Mouse (Mus musculus) frontal cortex, postnatal 36 days (tissue): ENCODE measurements around the gene Dnah17.
A peak's percentile ranks its signal among the peaks of the same experiment; 100 is the strongest.

ENCODE experiments used
- DNase-seq, 2 experiments: peaks; one replicate each; pipeline ENCODE4 v3.0.0; 2022; ENCODE audit warnings: low spot score in 2 of 2

Dnah17 gene

GRCm38 (mm10) chr11:117995661-117996060, 134.8 kb downstream of the Dnah17 start:
- DNase-seq = no peak

GRCm38 (mm10) chr11:117995255-117995654, 135.2 kb downstream of the Dnah17 start:
- DNase-seq = no peak

GRCm38 (mm10) chr11:117994250-117995057, 136.0 kb downstream of the Dnah17 start:
- peak; percentile 42 for DNase-seq

- no peak for DNase-seq
Measured at GRCm38 (mm10) chr11:117993190-117994175, 137.0 kb downstream of the Dnah17 start.

- DNase-seq = no peak
Measured at GRCm38 (mm10) chr11:117991502-117992470, 138.6 kb downstream of the Dnah17 start.

- no peak for DNase-seq
Measured at GRCm38 (mm10) chr11:117989926-117990325, 140.5 kb downstream of the Dnah17 start.

GRCm38 (mm10) chr11:117989241-117989640, 141.2 kb downstream of the Dnah17 start:
- DNase-seq = no peak

GRCm38 (mm10) chr11:117987968-117988367, 142.5 kb downstream of the Dnah17 start:
- no peak for DNase-seq

- no peak for DNase-seq
Measured at GRCm38 (mm10) chr11:117987032-117987451, 143.4 kb downstream of the Dnah17 start.

GRCm38 (mm10) chr11:117986126-117987031, 144.1 kb downstream of the Dnah17 start, which contains the start of gene Pgs1:
Pgs1 (plus strand) TSS chr11:117986292.
- DNase-seq = peak; percentile 88 to 93

- no peak for DNase-seq
Measured at GRCm38 (mm10) chr11:117983770-117984169, 146.7 kb downstream of the Dnah17 start.

- no peak for DNase-seq
Measured at GRCm38 (mm10) chr11:117982426-117982825, 148.0 kb downstream of the Dnah17 start.

GRCm38 (mm10) chr11:117979388-117979787, 151.0 kb downstream of the Dnah17 start:
- DNase-seq = no peak

- DNase-seq = no peak
Measured at GRCm38 (mm10) chr11:117977694-117978360, 152.6 kb downstream of the Dnah17 start.

- peak in 1 of 2 experiments; percentile 34 for DNase-seq
Measured at GRCm38 (mm10) chr11:117976081-117976582, 154.3 kb downstream of the Dnah17 start.

- DNase-seq = no peak
Measured at GRCm38 (mm10) chr11:117975211-117975967, 155.0 kb downstream of the Dnah17 start.

- DNase-seq = no peak
Measured at GRCm38 (mm10) chr11:117974327-117975125, 155.9 kb downstream of the Dnah17 start.

GRCm38 (mm10) chr11:117973569-117973968, 156.9 kb downstream of the Dnah17 start:
- no peak for DNase-seq
